Mouse (Mus musculus): ENCODE data around the gene Foxk2.

DNA sequence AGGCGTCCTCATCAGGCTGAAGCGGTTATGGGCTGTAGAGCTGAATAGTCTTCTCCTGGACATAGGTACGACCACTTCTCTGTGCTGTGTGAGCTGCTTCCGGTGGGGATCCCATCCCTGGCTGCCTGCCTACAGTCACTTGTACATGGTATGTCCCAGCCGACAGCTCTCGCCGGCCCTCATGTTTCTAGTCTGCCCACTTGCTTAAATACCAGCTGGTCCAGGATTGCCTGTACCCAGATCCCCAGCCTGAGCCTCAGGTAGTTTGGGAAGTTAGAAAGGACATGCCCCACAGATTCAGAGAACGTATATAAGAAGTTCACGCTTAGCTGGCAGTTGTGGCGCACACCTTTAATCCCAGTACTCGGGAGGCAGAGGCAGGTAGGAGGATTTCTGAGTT lies 40.0 kb upstream of the Foxk2 start:
- TF ChIP-seq POLR2A (IDR thresholded peaks at IDR 0.05; ENCODE audit: borderline replicate concordance, control insufficient read depth, low read depth, low read length), result no peak
- no peak for TF ChIP-seq CTCF (IDR thresholded peaks at IDR 0.05; ENCODE audit: control insufficient read depth, insufficient read depth, low read length)

Data from bone marrow, adult 2 months (tissue).